Mouse (Mus musculus) olfactory bulb, adult 2 months (tissue): Measurements from ENCODE around the gene Nxpe4.

ENCODE experiments used
- CTCF ChIP-seq: fragments of 200-500 bp; IDR thresholded peaks from 2 replicates; pipeline ENCODE4 v1.5.1; 2012; ENCODE audit warnings: low read depth, mild to moderate bottlenecking, low read length, moderate library complexity; ENCODE audit not compliant: insufficient read depth
- POLR2A ChIP-seq: fragments of 200-500 bp; IDR thresholded peaks from 2 replicates; pipeline ENCODE4 v1.6.1; 2012; ENCODE audit warnings: mild to moderate bottlenecking, low read depth, low read length, moderate library complexity; ENCODE audit not compliant: insufficient read depth

GRCm38 (mm10) chr9:48374357-48374756, 212.5 kb downstream of the Nxpe4 start:
- TF ChIP-seq CTCF, result no peak
- TF ChIP-seq POLR2A, result no peak
